Mouse (Mus musculus) heart, embryonic 16.5 days (tissue): ENCODE data around the gene Fut1. TPM values are rescaled to one million over a fixed set of nuclear protein-coding genes. Genes with fewer than 3 reads are reported as not detected.

Experiments
- polyA plus RNA-seq: library from polyadenylated mRNA; unstranded; fragments of >200 nt; fragmentation: Nextera tagmentation; extraction: Ambion mirVana; gene quantifications from 2 replicates; pipeline ENCODE4 v1.2.1, GENCODE M21; 2015

The Fut1 gene
- polyA plus RNA-seq, 1 experiment from 2014 or later, result 0.83 TPM

Other genes starting within 250 kb of the Fut1 start
- gene Lin7b, start 246.7 kb upstream of the Fut1 start, polyA plus RNA-seq, result 0.81 and 0.91 TPM in 2 replicates
- gene Snrnp70, start 221.5 kb upstream of the Fut1 start, polyA plus RNA-seq, result 145 and 161 TPM in 2 replicates
- gene Kcna7, start 211.6 kb upstream of the Fut1 start, polyA plus RNA-seq, result 0.25 and 0.27 TPM in 2 replicates
- gene Ntf5, start 203.6 kb upstream of the Fut1 start, polyA plus RNA-seq, result 0.91 and 1.1 TPM in 2 replicates
- 0.46 and 0.51 TPM in 2 replicates for gene Lhb, start 196.5 kb upstream of the Fut1 start, polyA plus RNA-seq
- 136 and 141 TPM in 2 replicates for gene Gys1, start 182.4 kb upstream of the Fut1 start, polyA plus RNA-seq
- 85.1 and 88.3 TPM in 2 replicates for gene Ruvbl2, start 179.2 kb upstream of the Fut1 start, polyA plus RNA-seq
- 3,045 and 3,399 TPM in 2 replicates for gene Ftl1, start 157.4 kb upstream of the Fut1 start, polyA plus RNA-seq
- gene Bax, start 150.4 kb upstream of the Fut1 start, polyA plus RNA-seq, result 104 and 107 TPM in 2 replicates
- 0.35 and 0.71 TPM in 2 replicates for gene Tulp2, start 135.4 kb upstream of the Fut1 start, polyA plus RNA-seq
- gene Gm45808, start 130.5 kb upstream of the Fut1 start, polyA plus RNA-seq, result not detected in 2 replicates
- gene Dhdh, start 128.5 kb upstream of the Fut1 start, polyA plus RNA-seq, result 3.4 TPM in 2 replicates
- 156 and 160 TPM in 2 replicates for gene Nucb1, start 106.9 kb upstream of the Fut1 start, polyA plus RNA-seq
- gene Ppp1r15a, start 91.0 kb upstream of the Fut1 start, polyA plus RNA-seq, result 25.0 and 27.1 TPM in 2 replicates
- gene Plekha4, start 91.0 kb upstream of the Fut1 start, polyA plus RNA-seq, result 1.3 and 1.8 TPM in 2 replicates
- 0.66 and 0.87 TPM in 2 replicates for gene Hsd17b14, start 62.4 kb upstream of the Fut1 start, polyA plus RNA-seq
- gene Bcat2, start 47.1 kb upstream of the Fut1 start, polyA plus RNA-seq, result 97.7 and 102 TPM in 2 replicates
- gene Fgf21, start 1.8 kb upstream of the Fut1 start, polyA plus RNA-seq, result 1.5 and 1.7 TPM in 2 replicates
- gene Izumo1, start 4.5 kb downstream of the Fut1 start, polyA plus RNA-seq, result 0.21 and 0.26 TPM in 2 replicates
- gene Rasip1, start 10.2 kb downstream of the Fut1 start, polyA plus RNA-seq, result 15.4 and 16.3 TPM in 2 replicates
- gene Mamstr, start 22.7 kb downstream of the Fut1 start, polyA plus RNA-seq, result 7.6 and 9.0 TPM in 2 replicates
- gene Fut2, start 49.1 kb downstream of the Fut1 start, polyA plus RNA-seq, result 1.5 and 1.6 TPM in 2 replicates
- 0.22 and 0.36 TPM in 2 replicates for gene Ntn5, start 66.7 kb downstream of the Fut1 start, polyA plus RNA-seq
- 0.33 and 0.65 TPM in 2 replicates for gene Sec1, start 77.1 kb downstream of the Fut1 start, polyA plus RNA-seq
- 4.2 and 5.1 TPM in 2 replicates for gene Car11, start 82.6 kb downstream of the Fut1 start, polyA plus RNA-seq
- 3.0 and 3.6 TPM in 2 replicates for gene Dbp, start 87.8 kb downstream of the Fut1 start, polyA plus RNA-seq
- 520 and 591 TPM in 2 replicates for gene Rpl18, start 98.2 kb downstream of the Fut1 start, polyA plus RNA-seq
- gene Sphk2, start 100.7 kb downstream of the Fut1 start, polyA plus RNA-seq, result 18.9 and 19.1 TPM in 2 replicates
- 0.39 and 0.84 TPM in 2 replicates for gene Fam83e, start 103.9 kb downstream of the Fut1 start, polyA plus RNA-seq
- not detected in 2 replicates for gene Spaca4, start 108.5 kb downstream of the Fut1 start, polyA plus RNA-seq
- gene Lmtk3, start 166.4 kb downstream of the Fut1 start, polyA plus RNA-seq, result 0.53 and 0.57 TPM in 2 replicates
- gene Sult2b1, start 167.4 kb downstream of the Fut1 start, polyA plus RNA-seq, result 0.66 and 0.72 TPM in 2 replicates
- gene Cyth2, start 197.3 kb downstream of the Fut1 start, polyA plus RNA-seq, result 90.8 and 90.9 TPM in 2 replicates
- 0.50 and 0.57 TPM in 2 replicates for gene Kcnj14, start 207.5 kb downstream of the Fut1 start, polyA plus RNA-seq
- 38.1 and 40.2 TPM in 2 replicates for gene Grwd1, start 213.7 kb downstream of the Fut1 start, polyA plus RNA-seq